Mouse (Mus musculus): ENCODE measurements at regions not wholly inside any gene's neighbourhood (a gene's known extent, or its start where the extent isn't known, plus 50 kb on each side); places are given as distances from the start of the nearest gene placed in this dataset.

- in situ Hi-C loops (cut with MboI, MseI), result loop anchor here (25.0 kb wide), 1 partner anchor 404 kb away; no protein-coding TSS in a partner anchor
These were observed 71.4 kb downstream of the Emp1 start for GRCm38 (mm10) chr6:135433753-135434152.

GRCm38 (mm10) chr6:135436315-135436714, 74.0 kb downstream of the Emp1 start:
- in situ Hi-C loops (cut with MboI, MseI), result loop anchor here (25.0 kb wide), 1 partner anchor 401 kb away; no protein-coding TSS in a partner anchor

- in situ Hi-C loops (cut with MboI, MseI), result loop anchor here (25.0 kb wide), 1 partner anchor 399 kb away; no protein-coding TSS in a partner anchor
These were observed 75.9 kb downstream of the Emp1 start for GRCm38 (mm10) chr6:135438271-135438670.

- in situ Hi-C loops (cut with MboI, MseI), result loop anchor here (25.0 kb wide), 1 partner anchor 396 kb away; no protein-coding TSS in a partner anchor
These were observed 79.0 kb downstream of the Emp1 start for GRCm38 (mm10) chr6:135441126-135441871.

GRCm38 (mm10) chr6:135444661-135445060, 82.3 kb downstream of the Emp1 start:
- in situ Hi-C loops (cut with MboI, MseI), result loop anchor here (25.0 kb wide), 1 partner anchor 393 kb away; no protein-coding TSS in a partner anchor

- in situ Hi-C loops (cut with MboI, MseI), result loop anchor here (25.0 kb wide), 1 partner anchor 392 kb away; no protein-coding TSS in a partner anchor
These were observed 82.7 kb downstream of the Emp1 start for GRCm38 (mm10) chr6:135445070-135445469.

- in situ Hi-C loops (cut with MboI, MseI), result loop anchor here (25.0 kb wide), 1 partner anchor 390 kb away; no protein-coding TSS in a partner anchor
These were observed 85.5 kb downstream of the Emp1 start for GRCm38 (mm10) chr6:135447801-135448200.

GRCm38 (mm10) chr6:135449228-135449627, 86.9 kb downstream of the Emp1 start:
- in situ Hi-C loops (cut with MboI, MseI), result loop anchor here (25.0 kb wide), 1 partner anchor 388 kb away; no protein-coding TSS in a partner anchor

- in situ Hi-C loops (cut with MboI, MseI), result no loop called here
These were observed 88.2 kb downstream of the Emp1 start for GRCm38 (mm10) chr6:135450573-135450972.

GRCm38 (mm10) chr6:135451165-135451797, 88.9 kb downstream of the Emp1 start:
- in situ Hi-C loops (cut with MboI, MseI), result no loop called here

GRCm38 (mm10) chr6:135453041-135453440, 90.7 kb downstream of the Emp1 start:
- in situ Hi-C loops (cut with MboI, MseI), result no loop called here

- in situ Hi-C loops (cut with MboI, MseI), result no loop called here
These were observed 110.2 kb downstream of the Emp1 start for GRCm38 (mm10) chr6:135472495-135472894.

GRCm38 (mm10) chr6:135473146-135473545, 110.8 kb downstream of the Emp1 start:
- in situ Hi-C loops (cut with MboI, MseI), result no loop called here

GRCm38 (mm10) chr6:135488795-135489194, 126.5 kb downstream of the Emp1 start:
- in situ Hi-C loops (cut with MboI, MseI), result no loop called here

GRCm38 (mm10) chr6:135493983-135494382, 131.6 kb downstream of the Emp1 start:
- in situ Hi-C loops (cut with MboI, MseI), result no loop called here

- in situ Hi-C loops (cut with MboI, MseI), result no loop called here
These were observed 133.5 kb downstream of the Emp1 start for GRCm38 (mm10) chr6:135495841-135496240.

GRCm38 (mm10) chr6:135498592-135498991, 136.2 kb downstream of the Emp1 start:
- in situ Hi-C loops (cut with MboI, MseI), result no loop called here

- in situ Hi-C loops (cut with MboI, MseI), result no loop called here
These were observed 138.0 kb downstream of the Emp1 start for GRCm38 (mm10) chr6:135500381-135500780.

GRCm38 (mm10) chr6:135501791-135502190, 139.4 kb downstream of the Emp1 start:
- in situ Hi-C loops (cut with MboI, MseI), result no loop called here

GRCm38 (mm10) chr6:135502405-135502804, 140.1 kb downstream of the Emp1 start:
- in situ Hi-C loops (cut with MboI, MseI), result no loop called here

- in situ Hi-C loops (cut with MboI, MseI), result no loop called here
These were observed 156.5 kb downstream of the Emp1 start for GRCm38 (mm10) chr6:135518710-135519437.

GRCm38 (mm10) chr6:135519438-135519803, 157.1 kb downstream of the Emp1 start:
- in situ Hi-C loops (cut with MboI, MseI), result no loop called here
